Mouse (Mus musculus): ENCODE results near the gene Zfp106. TPM values are rescaled to one million over a fixed set of nuclear protein-coding genes. Genes with fewer than 3 reads are reported as not detected.

Zfp106 gene
- polyA plus RNA-seq, 1 experiment from 2014 or later: 36.2 TPM

DNA sequence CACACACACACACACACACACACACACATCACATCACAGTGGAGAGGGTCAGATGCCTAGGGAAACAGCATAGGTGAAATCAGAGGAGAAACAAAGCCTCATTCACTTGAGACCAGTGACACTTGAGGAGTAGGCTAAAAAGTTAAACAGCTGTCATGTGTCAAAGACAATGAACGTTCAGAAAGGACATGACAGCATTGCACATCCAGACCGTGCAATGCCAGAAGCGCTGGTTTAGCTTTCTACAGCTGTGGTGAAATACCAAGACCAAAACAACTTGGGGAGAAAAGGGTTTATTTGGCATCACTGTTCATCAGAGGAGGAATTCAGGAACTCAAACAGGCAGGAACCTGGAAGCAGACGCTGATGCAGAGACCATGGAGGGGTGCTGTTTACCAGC, 70.4 kb downstream of the Zfp106 start:
- no peak overlapping the region for H3K4me2 ChIP-seq (ENCODE audit: low read depth, low read length)
- no peaks in the 10 kb centered on the region for H3K27me3 ChIP-seq (replicated peaks; ENCODE audit: control insufficient read depth, insufficient read depth, low read length)
- H3K9ac ChIP-seq (ENCODE audit: low read depth, low read length): no peak overlapping the region
- no peaks in the 10 kb centered on the region for H3K36me3 ChIP-seq (ENCODE audit: control insufficient read depth, insufficient read depth, low read length)
- ATAC-seq: no peak
- H3K4me3 ChIP-seq (ENCODE audit: low read length): no peak overlapping the region
- H3K27ac ChIP-seq (ENCODE audit: low read length): no peak overlapping the region
- H3K4me1 ChIP-seq (ENCODE audit: control insufficient read depth, insufficient read depth, low read length): no peaks in the 10 kb centered on the region
- no peaks in the 10 kb centered on the region for H3K9me3 ChIP-seq (ENCODE audit: control insufficient read depth, low read length)
- WGBS: 47% methylated on average over 4 of the region's 4 CpGs

DNA sequence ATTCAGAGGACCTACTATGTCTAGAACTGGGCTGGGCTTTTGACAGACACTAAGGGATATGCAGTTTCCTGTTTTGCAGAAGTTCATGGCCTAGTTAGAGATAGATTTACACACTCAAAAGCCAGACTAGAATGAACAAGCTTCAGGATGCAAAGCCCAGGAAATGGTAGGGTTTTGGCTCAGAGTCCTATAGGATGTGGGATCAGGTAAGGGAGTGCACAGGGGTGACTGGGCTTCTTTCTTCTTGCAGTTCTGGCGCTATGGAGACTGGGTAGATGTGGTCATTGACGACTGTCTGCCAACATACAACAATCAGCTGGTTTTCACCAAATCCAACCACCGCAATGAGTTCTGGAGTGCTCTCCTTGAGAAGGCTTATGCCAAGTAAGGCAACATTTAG, 79.4 kb downstream of the Zfp106 start:
- no peak for ATAC-seq
- Histone ChIP-seq H3K4me3 (ENCODE audit: low read length) (no peak overlapping the region), H3K36me3 (ENCODE audit: control insufficient read depth, insufficient read depth, low read length) (no peaks in the 10 kb centered on the region), H3K9me3 (ENCODE audit: control insufficient read depth, low read length) (no peaks in the 10 kb centered on the region), H3K27me3 (replicated peaks; ENCODE audit: control insufficient read depth, insufficient read depth, low read length) (no peaks in the 10 kb centered on the region), H3K4me2 (ENCODE audit: low read depth, low read length) (no peak overlapping the region), H3K4me1 (ENCODE audit: control insufficient read depth, insufficient read depth, low read length) (no peaks in the 10 kb centered on the region; the same call in 1 of the 2 replicates), H3K9ac (ENCODE audit: low read depth, low read length) (no peak overlapping the region), H3K27ac (ENCODE audit: low read length) (no peak overlapping the region)
- WGBS: 90% methylated on average over 3 of the region's 3 CpGs

DNA sequence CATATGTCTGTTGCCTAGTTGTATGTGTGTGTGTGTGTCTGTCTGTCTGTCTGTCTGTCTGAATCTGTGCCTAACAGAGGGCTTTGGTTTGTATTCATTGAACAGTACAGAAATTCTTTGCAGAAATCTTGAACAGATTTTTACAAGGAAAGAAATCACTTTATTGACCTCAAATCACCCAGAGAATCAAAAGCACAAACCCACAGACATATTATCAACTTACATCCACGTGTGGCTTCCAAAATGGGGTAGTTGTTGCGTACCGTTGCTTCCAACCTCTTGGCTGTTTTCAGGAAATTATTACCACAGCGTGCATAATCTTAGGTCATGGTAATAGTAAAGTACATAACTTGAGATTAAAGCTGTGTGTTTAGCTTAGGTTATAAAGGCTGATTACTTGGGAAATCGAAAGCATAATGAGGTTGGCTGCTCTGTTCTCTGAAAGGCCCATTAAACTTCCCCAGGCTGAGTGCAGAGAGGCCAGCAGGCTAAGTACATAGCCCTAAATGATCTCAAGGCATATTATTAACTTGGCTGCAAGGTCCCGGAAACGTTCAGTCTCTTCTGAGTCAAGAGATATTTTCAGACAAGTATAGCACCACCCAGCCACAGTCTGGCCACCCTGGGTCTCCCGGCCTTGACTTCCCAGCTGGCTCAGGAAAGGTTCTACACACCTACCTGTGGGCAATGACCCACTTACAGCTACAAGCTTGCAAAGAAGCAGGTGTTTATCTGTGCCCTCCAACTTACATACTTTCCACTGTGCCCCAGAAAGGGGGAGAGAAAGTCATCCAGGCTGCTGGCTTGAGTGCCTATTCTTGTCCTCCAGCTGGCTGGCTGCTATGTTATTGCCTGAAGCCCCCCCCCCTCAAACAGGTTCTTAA, 80.9 kb downstream of the Zfp106 start:
- ATAC-seq: peak; percentile 95
- Histone ChIP-seq H3K27me3 (replicated peaks; ENCODE audit: control insufficient read depth, insufficient read depth, low read length) (no peaks in the 10 kb centered on the region), H3K4me1 (ENCODE audit: control insufficient read depth, insufficient read depth, low read length) (no peaks in the 10 kb centered on the region; the same call in 1 of the 2 replicates), H3K9ac (ENCODE audit: low read depth, low read length) (no peak overlapping the region), H3K27ac (ENCODE audit: low read length) (peak overlapping the region; percentile 73), H3K4me3 (ENCODE audit: low read length) (no peak overlapping the region), H3K9me3 (ENCODE audit: control insufficient read depth, low read length) (no peaks in the 10 kb centered on the region), H3K36me3 (ENCODE audit: control insufficient read depth, insufficient read depth, low read length) (no peaks in the 10 kb centered on the region), H3K4me2 (ENCODE audit: low read depth, low read length) (no peak overlapping the region)
- 56% methylated on average over 8 of the region's 8 CpGs for WGBS

DNA sequence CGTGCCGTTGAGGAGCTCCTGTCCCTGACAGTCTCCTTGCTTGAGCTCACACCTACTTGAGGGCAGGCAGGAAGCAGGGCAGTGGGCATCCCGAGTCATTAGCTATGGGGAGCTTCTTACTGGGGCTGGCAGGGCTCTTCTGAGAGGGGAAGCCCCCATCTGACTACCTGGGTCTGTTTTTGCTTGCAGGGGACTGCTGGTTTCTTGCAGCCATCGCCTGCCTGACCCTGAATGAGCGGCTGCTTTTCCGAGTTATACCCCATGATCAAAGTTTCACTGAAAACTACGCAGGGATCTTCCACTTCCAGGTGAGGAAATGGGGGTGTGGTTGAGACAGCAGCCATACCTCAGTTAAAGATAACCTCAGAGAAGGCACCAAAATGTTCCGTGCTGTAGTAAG, 81.7 kb downstream of the Zfp106 start:
- WGBS: 54% methylated on average over 8 of the region's 8 CpGs
- Histone ChIP-seq H3K4me2 (ENCODE audit: low read depth, low read length) (no peak overlapping the region), H3K27me3 (replicated peaks; ENCODE audit: control insufficient read depth, insufficient read depth, low read length) (no peaks in the 10 kb centered on the region), H3K36me3 (ENCODE audit: control insufficient read depth, insufficient read depth, low read length) (no peaks in the 10 kb centered on the region), H3K4me3 (ENCODE audit: low read length) (no peak overlapping the region), H3K9ac (ENCODE audit: low read depth, low read length) (no peak overlapping the region), H3K4me1 (ENCODE audit: control insufficient read depth, insufficient read depth, low read length) (no peaks in the 10 kb centered on the region; the same call in 1 of the 2 replicates), H3K27ac (ENCODE audit: low read length) (no peak overlapping the region), H3K9me3 (ENCODE audit: control insufficient read depth, low read length) (no peaks in the 10 kb centered on the region)
- ATAC-seq: no peak

GRCm38 (mm10) chr2:120478600-120478999, 85.0 kb downstream of the Zfp106 start:
- no peaks in the 10 kb centered on the region for H3K36me3 ChIP-seq (ENCODE audit: control insufficient read depth, insufficient read depth, low read length)
- 60% methylated on average over 3 of the region's 3 CpGs for WGBS
- no peaks in the 10 kb centered on the region for H3K9me3 ChIP-seq (ENCODE audit: control insufficient read depth, low read length)
- no peaks in the 10 kb centered on the region for H3K27me3 ChIP-seq (replicated peaks; ENCODE audit: control insufficient read depth, insufficient read depth, low read length)
- H3K4me2 ChIP-seq (ENCODE audit: low read depth, low read length): no peak overlapping the region
- no peak overlapping the region for H3K9ac ChIP-seq (ENCODE audit: low read depth, low read length)
- no peak overlapping the region for H3K27ac ChIP-seq (ENCODE audit: low read length)
- no peak overlapping the region for H3K4me3 ChIP-seq (ENCODE audit: low read length)
- no peaks in the 10 kb centered on the region; the same call in 1 of the 2 replicates for H3K4me1 ChIP-seq (ENCODE audit: control insufficient read depth, insufficient read depth, low read length)
- no peak for ATAC-seq

DNA sequence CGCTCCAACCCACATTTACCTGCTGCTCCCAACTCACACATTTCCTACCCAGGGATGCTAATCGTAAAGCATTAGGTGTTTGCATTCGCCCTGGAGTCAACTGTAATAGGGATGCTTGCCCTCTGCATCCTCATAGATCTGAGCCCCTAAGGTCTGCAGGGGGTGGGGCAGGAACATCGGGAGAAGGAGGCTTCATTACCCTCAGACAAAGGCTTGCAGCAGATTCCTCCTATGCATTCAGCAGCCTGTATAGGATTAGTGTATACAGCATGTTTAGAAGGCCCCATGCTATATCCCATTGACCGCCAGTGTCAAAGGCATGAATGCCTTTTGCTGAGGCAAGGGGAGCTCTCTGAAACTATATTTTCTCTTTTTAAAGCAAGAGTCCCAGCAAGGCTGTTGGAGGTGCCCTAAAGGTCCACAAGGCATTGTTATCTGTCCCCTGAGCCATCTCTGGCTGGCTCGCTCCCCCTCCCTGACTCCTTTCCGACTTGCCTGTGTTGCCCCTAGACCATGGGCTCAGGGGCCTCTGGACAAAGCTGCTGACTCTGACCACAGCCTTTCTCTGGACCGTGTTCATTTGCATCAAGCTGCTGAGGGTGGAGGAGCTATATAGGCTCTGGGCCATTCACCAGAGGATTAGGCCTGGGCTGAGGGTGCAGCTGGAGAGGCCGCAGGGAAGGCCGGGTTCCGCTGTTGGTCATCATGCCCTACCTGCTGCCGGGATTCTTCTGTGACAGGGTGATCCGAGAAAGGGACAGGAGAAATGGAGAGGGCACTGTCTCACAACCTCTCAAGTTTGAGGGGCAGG, 87.2 kb downstream of the Zfp106 start:
- ATAC-seq: no peak
- Histone ChIP-seq H3K36me3 (ENCODE audit: control insufficient read depth, insufficient read depth, low read length) (no peaks in the 10 kb centered on the region), H3K9ac (ENCODE audit: low read depth, low read length) (no peak overlapping the region), H3K4me2 (ENCODE audit: low read depth, low read length) (no peak overlapping the region), H3K27me3 (replicated peaks; ENCODE audit: control insufficient read depth, insufficient read depth, low read length) (no peaks in the 10 kb centered on the region), H3K4me1 (ENCODE audit: control insufficient read depth, insufficient read depth, low read length) (no peaks in the 10 kb centered on the region), H3K4me3 (ENCODE audit: low read length) (no peak overlapping the region), H3K9me3 (ENCODE audit: control insufficient read depth, low read length) (no peaks in the 10 kb centered on the region), H3K27ac (ENCODE audit: low read length) (no peak overlapping the region)
- WGBS: 80% methylated on average over 13 of the region's 13 CpGs

GRCm38 (mm10) chr2:120470856-120471255, 92.8 kb downstream of the Zfp106 start:
- no peaks in the 10 kb centered on the region for H3K27me3 ChIP-seq (replicated peaks; ENCODE audit: control insufficient read depth, insufficient read depth, low read length)
- no peak overlapping the region for H3K9ac ChIP-seq (ENCODE audit: low read depth, low read length)
- H3K9me3 ChIP-seq (ENCODE audit: control insufficient read depth, low read length): no peaks in the 10 kb centered on the region
- no peak overlapping the region for H3K4me3 ChIP-seq (ENCODE audit: low read length)
- 71% methylated on average over 4 of the region's 4 CpGs for WGBS
- no peaks in the 10 kb centered on the region for H3K36me3 ChIP-seq (ENCODE audit: control insufficient read depth, insufficient read depth, low read length)
- H3K4me1 ChIP-seq (ENCODE audit: control insufficient read depth, insufficient read depth, low read length): no peaks in the 10 kb centered on the region
- H3K4me2 ChIP-seq (ENCODE audit: low read depth, low read length): no peak overlapping the region
- no peak overlapping the region for H3K27ac ChIP-seq (ENCODE audit: low read length)
- ATAC-seq: no peak

DNA sequence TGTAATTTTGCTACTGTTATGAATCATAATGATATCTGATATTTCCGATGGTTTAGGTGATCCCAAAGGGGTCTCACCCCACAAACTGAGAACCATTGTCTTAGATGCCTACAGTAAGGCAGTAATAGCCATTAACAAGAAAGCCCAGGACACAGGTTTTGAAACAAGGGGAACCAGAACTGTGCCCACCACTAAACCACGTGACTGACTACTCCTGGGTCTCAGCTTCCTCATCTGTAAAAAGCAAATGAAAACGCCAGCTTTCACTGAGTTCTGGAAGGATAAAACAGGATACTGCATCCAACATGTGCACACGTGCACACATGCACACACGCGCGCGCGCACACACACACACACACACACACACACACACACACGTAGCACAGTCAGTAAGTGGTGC, 93.9 kb downstream of the Zfp106 start:
- no peak for ATAC-seq
- Histone ChIP-seq H3K4me1 (ENCODE audit: control insufficient read depth, insufficient read depth, low read length) (no peaks in the 10 kb centered on the region), H3K27ac (ENCODE audit: low read length) (no peak overlapping the region), H3K36me3 (ENCODE audit: control insufficient read depth, insufficient read depth, low read length) (no peaks in the 10 kb centered on the region), H3K4me3 (ENCODE audit: low read length) (no peak overlapping the region), H3K9ac (ENCODE audit: low read depth, low read length) (no peak overlapping the region), H3K4me2 (ENCODE audit: low read depth, low read length) (no peak overlapping the region), H3K9me3 (ENCODE audit: control insufficient read depth, low read length) (no peaks in the 10 kb centered on the region), H3K27me3 (replicated peaks; ENCODE audit: control insufficient read depth, insufficient read depth, low read length) (no peaks in the 10 kb centered on the region)
- 85% methylated on average over 10 of the region's 10 CpGs for WGBS

GRCm38 (mm10) chr2:120469220-120469619, 94.4 kb downstream of the Zfp106 start:
- no peak overlapping the region for H3K4me2 ChIP-seq (ENCODE audit: low read depth, low read length)
- H3K27ac ChIP-seq (ENCODE audit: low read length): no peak overlapping the region
- WGBS: 84% methylated on average over 3 of the region's 3 CpGs
- H3K36me3 ChIP-seq (ENCODE audit: control insufficient read depth, insufficient read depth, low read length): no peaks in the 10 kb centered on the region
- no peak for ATAC-seq
- no peak overlapping the region for H3K4me3 ChIP-seq (ENCODE audit: low read length)
- no peaks in the 10 kb centered on the region for H3K27me3 ChIP-seq (replicated peaks; ENCODE audit: control insufficient read depth, insufficient read depth, low read length)
- no peaks in the 10 kb centered on the region for H3K9me3 ChIP-seq (ENCODE audit: control insufficient read depth, low read length)
- H3K9ac ChIP-seq (ENCODE audit: low read depth, low read length): no peak overlapping the region
- no peaks in the 10 kb centered on the region for H3K4me1 ChIP-seq (ENCODE audit: control insufficient read depth, insufficient read depth, low read length)

Measured in intestine, embryonic 16.5 days (tissue).